Mouse (Mus musculus): ENCODE measurements at regions not wholly inside any gene's neighbourhood (a gene's known extent, or its start where the extent isn't known, plus 50 kb on each side); places are given as distances from the start of the nearest gene placed in this dataset.

DNA sequence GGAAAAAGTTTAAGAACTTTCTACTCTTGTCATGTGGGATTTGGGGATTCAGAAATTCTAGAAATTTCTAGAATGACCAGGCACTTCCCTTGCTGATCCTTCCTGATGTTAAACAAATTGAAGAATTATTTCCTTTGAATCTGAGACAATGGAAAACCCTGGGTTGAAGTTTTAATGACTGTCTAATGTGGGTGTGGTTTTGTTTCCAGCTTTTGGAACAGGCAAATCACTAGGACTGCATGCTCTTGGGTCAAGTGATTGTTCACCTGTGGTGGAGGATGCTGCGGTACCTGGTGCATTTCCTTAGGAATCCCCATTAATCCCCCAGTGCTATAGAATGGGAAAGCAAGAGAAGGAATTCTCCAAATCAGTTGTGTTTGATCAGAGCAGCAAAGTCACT is 184.8 kb downstream of the Slc30a10 start:
- Histone ChIP-seq H3K9me3 (no peaks in the 10 kb centered on the region), H3K4me1 (no peaks in the 10 kb centered on the region), H3K4me3 (no peak overlapping the region), H3K27ac (no peak overlapping the region), H3K36me3 (replicated peaks) (no peaks in the 10 kb centered on the region), H3K27me3 (ENCODE audit: poor library complexity, severe bottlenecking) (no peaks in the 10 kb centered on the region)
- DNase-seq (ENCODE audit: extremely low spot score, low spot score) = no peak
- WGBS = 86% methylated on average over 1 of the region's 1 CpGs

DNA sequence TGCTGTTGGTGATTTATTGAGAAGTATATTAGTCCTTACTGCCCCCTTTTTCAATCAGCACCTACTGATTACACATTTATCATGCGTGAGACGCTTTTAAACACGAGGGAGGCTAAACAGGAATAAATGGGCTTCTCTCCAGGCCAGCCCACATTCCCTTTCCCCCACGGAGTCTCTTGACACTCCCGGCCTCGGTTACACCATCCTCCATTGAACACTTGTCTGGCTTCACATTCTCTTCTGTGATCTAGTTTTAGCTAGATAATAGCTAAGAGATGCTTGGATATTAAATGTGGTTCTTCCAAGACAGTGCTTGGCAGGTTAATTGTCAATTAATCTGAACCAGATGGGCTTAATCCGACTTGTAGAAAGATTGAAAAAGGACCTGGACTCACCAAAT is 189.4 kb downstream of the Slc30a10 start:
- H3K27me3 ChIP-seq (ENCODE audit: poor library complexity, severe bottlenecking) = no peaks in the 10 kb centered on the region
- no peak for DNase-seq (ENCODE audit: extremely low spot score, low spot score)
- no peak overlapping the region for H3K4me3 ChIP-seq
- H3K4me1 ChIP-seq = 0 out of 2 replicates have a peak, but pooled peaks cover 7% of the 10 kb centered on the region
- no peak overlapping the region for H3K27ac ChIP-seq
- WGBS = 84% methylated on average over 7 of the region's 7 CpGs
- no peaks in the 10 kb centered on the region for H3K36me3 ChIP-seq (replicated peaks)
- no peaks in the 10 kb centered on the region for H3K9me3 ChIP-seq

DNA sequence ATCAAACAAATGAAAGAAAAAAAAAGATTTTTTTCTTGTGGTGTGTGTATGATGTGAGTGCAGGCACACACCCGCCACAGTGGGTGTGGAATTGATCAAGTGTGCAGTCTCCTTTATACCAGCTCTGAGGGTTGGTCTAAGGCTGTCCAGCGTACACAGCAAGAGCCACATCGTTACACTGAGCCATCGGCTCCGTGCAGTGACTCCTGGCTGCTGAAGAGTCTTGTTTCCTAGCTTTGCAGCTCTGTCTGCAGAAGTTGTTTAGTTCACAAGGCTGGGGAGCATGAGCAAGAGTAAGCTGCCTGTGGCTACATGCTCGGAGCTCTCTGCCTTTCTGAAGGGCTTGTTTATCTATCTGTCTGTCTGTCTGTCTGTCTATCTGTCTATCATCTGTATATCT is 193.5 kb downstream of the Slc30a10 start:
- no peak overlapping the region for H3K4me3 ChIP-seq
- H3K27me3 ChIP-seq (ENCODE audit: poor library complexity, severe bottlenecking) = no peaks in the 10 kb centered on the region
- no peaks in the 10 kb centered on the region for H3K9me3 ChIP-seq
- 93% methylated on average over 6 of the region's 6 CpGs for WGBS
- DNase-seq (ENCODE audit: extremely low spot score, low spot score) = no peak
- no peaks in the 10 kb centered on the region for H3K36me3 ChIP-seq (replicated peaks)
- H3K27ac ChIP-seq = no peak overlapping the region
- 0 out of 2 replicates have a peak, but pooled peaks cover 7% of the 10 kb centered on the region for H3K4me1 ChIP-seq

DNA sequence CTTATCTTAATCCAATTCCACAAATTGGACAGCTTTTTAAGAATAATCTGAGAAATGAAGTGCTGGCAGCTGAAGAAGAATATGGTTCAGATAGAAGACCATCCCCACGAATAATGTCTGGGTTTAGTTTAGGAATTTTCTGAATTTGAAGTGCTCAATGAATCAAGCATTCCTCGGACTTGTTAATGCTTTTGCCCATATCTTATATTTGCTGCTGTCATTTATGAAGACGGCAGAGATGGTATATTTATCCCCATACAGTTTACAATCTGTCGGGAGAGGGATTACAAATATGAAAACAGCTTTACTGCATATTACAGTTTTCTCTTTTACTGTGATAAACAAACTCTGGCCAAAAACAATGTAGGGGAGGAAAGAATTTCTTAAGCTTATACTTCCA is 194.3 kb downstream of the Slc30a10 start:
- DNase-seq (ENCODE audit: extremely low spot score, low spot score) = no peak
- no peaks in the 10 kb centered on the region for H3K36me3 ChIP-seq (replicated peaks)
- WGBS = 90% methylated on average over 4 of the region's 4 CpGs
- H3K4me1 ChIP-seq = 0 out of 2 replicates have a peak, but pooled peaks cover 7% of the 10 kb centered on the region
- no peaks in the 10 kb centered on the region for H3K9me3 ChIP-seq
- no peak overlapping the region for H3K27ac ChIP-seq
- no peak overlapping the region for H3K4me3 ChIP-seq
- H3K27me3 ChIP-seq (ENCODE audit: poor library complexity, severe bottlenecking) = no peaks in the 10 kb centered on the region

DNA sequence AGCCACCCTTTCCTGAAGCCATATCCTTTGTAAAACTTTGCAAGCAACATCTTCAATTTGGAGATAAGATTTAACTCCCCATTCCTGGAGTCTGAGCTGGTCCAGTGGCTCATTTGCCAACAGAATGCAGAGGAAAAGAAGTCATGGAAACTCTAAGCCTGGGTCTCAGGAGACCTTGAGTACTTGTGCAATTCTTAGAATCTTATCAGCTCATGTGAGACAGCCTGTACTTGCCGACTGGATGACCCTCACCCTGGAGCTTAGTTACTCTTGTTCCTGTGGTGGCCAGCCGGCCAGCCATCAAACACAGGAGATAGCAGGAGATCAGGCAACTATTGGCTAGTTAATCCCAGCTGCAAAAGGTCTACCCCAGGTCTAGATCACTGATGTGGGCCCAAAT is 196.3 kb downstream of the Slc30a10 start:
- H3K27ac ChIP-seq = no peak overlapping the region
- no peak for DNase-seq (ENCODE audit: extremely low spot score, low spot score)
- H3K36me3 ChIP-seq (replicated peaks) = no peaks in the 10 kb centered on the region
- 0 out of 2 replicates have a peak, but pooled peaks cover 6% of the 10 kb centered on the region for H3K4me1 ChIP-seq
- WGBS = 82% methylated on average over 2 of the region's 2 CpGs
- H3K4me3 ChIP-seq = no peak overlapping the region
- no peaks in the 10 kb centered on the region for H3K9me3 ChIP-seq
- H3K27me3 ChIP-seq (ENCODE audit: poor library complexity, severe bottlenecking) = no peaks in the 10 kb centered on the region

DNA sequence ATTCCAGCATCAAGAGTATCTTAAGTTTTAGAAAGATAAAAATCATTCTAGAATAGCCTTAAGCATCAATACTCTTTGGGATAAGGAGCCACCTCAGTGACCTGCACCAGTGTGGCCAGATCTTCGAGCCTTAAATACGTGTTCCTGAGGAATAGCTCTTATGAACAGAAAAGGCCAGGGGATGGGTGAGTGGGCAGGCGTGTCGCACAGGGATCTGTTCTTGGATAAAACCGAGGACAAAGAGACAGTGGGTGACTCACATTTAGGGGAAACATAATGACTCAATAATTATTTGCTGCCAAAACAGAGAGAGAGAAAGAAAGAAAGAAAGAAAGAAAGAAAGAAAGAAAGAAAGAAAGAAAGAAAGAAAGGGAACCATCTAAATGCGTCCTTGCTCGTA is 200.4 kb downstream of the Slc30a10 start:
- DNase-seq (ENCODE audit: extremely low spot score, low spot score) = no peak

DNA sequence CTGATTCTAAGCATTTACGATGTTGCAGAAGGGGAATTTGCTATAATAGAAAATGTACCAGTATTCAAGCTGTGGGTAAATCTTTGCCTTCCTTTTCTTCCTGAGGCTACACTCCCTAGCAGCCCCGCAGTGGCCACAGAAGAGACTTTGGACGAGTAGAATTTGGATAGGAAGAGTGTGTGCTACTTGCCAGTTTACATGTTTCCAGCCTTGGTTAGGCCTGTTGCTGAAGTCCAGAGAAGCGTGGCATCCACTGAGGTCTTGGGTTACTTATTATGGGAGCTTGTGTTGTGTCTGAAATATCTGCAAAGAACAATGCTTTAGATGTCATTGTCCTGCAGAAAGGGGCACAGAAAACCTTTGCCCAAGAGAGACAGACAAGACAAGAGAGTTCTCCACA is 200.8 kb downstream of the Slc30a10 start:
- H3K4me1 ChIP-seq = no peaks in the 10 kb centered on the region
- no peak overlapping the region for H3K4me3 ChIP-seq
- WGBS = 82% methylated on average over 4 of the region's 4 CpGs
- H3K36me3 ChIP-seq (replicated peaks) = no peaks in the 10 kb centered on the region
- no peaks in the 10 kb centered on the region for H3K9me3 ChIP-seq
- no peak overlapping the region for H3K27ac ChIP-seq
- H3K27me3 ChIP-seq (ENCODE audit: poor library complexity, severe bottlenecking) = no peaks in the 10 kb centered on the region
- DNase-seq (ENCODE audit: extremely low spot score, low spot score) = no peak

More for the DNA sequence above, 200.4 kb downstream of the Slc30a10 start:
- no peak overlapping the region for H3K4me3 ChIP-seq
- H3K4me1 ChIP-seq = no peaks in the 10 kb centered on the region
- H3K9me3 ChIP-seq = no peaks in the 10 kb centered on the region
- H3K27ac ChIP-seq = no peak overlapping the region
- 83% methylated on average over 7 of the region's 7 CpGs for WGBS
- H3K36me3 ChIP-seq (replicated peaks) = no peaks in the 10 kb centered on the region
- no peaks in the 10 kb centered on the region for H3K27me3 ChIP-seq (ENCODE audit: poor library complexity, severe bottlenecking)

DNA sequence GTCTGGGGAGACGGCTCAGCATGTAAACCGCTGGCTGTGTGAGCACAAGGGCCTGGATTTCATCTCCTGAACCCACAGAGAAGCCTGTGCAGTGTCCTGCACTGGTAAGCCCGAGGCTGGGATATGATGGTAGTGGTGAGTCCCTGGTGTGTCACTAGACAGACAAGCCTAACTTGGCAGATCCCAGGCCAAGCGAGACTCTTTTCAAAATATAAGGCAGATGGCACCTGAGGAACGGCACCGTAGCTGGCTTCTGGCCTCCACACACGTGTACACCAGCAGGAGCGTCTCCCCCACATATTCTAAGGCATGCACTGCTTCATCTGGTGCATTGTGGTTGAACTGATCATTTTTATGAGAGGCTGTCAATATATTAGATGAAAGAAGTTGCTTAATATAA is 202.6 kb downstream of the Slc30a10 start:
- Histone ChIP-seq H3K36me3 (replicated peaks) (no peaks in the 10 kb centered on the region), H3K9me3 (no peaks in the 10 kb centered on the region), H3K27me3 (ENCODE audit: poor library complexity, severe bottlenecking) (no peaks in the 10 kb centered on the region), H3K4me1 (no peaks in the 10 kb centered on the region), H3K4me3 (no peak overlapping the region), H3K27ac (no peak overlapping the region)
- DNase-seq (ENCODE audit: extremely low spot score, low spot score) = no peak
- 91% methylated on average over 8 of the region's 8 CpGs for WGBS

DNA sequence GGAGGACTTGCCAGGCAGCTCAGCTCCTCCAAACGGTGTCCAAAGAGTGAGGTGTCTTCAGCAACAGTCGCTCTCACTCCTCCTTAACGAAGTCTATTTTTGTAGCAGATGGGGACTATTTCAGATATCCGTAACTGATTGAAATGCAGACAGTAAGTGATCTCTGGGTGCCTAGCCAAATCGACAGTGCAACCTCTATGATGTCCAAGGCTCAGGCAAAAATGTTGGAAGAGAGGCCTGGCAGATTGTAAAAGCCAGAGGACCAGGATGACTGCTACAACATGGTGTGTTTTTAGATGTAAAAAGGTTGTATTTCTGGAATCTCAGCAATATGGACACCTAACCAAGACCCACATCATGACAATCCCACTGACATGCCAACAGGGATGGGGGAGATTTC is 204.8 kb downstream of the Slc30a10 start:
- Histone ChIP-seq H3K4me3 (no peak overlapping the region), H3K27ac (no peak overlapping the region), H3K9me3 (no peaks in the 10 kb centered on the region), H3K27me3 (ENCODE audit: poor library complexity, severe bottlenecking) (no peaks in the 10 kb centered on the region), H3K4me1 (no peaks in the 10 kb centered on the region), H3K36me3 (replicated peaks) (no peaks in the 10 kb centered on the region)
- 87% methylated on average over 5 of the region's 5 CpGs for WGBS
- no peak for DNase-seq (ENCODE audit: extremely low spot score, low spot score)

DNA sequence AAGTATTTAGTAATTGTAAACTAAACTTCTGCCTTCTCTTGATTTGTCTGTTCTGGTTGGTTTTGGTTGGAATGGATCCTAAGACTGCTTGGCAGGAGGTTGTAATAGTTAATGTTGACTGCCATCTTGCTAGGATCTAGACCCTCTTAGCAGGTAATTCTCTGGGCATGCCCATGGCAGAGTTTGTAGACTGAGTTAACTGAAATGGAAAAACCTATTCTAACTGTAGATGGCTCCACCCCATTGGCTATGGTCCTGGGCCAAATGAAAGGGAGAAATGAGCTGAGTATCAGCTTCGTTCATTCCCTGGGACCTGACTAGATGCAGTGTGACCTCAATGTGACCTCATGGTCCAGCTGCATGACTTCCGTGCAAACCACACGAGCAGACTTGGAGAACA is 207.7 kb downstream of the Slc30a10 start:
- 81% methylated on average over 3 of the region's 3 CpGs for WGBS
- DNase-seq (ENCODE audit: extremely low spot score, low spot score) = no peak

DNA sequence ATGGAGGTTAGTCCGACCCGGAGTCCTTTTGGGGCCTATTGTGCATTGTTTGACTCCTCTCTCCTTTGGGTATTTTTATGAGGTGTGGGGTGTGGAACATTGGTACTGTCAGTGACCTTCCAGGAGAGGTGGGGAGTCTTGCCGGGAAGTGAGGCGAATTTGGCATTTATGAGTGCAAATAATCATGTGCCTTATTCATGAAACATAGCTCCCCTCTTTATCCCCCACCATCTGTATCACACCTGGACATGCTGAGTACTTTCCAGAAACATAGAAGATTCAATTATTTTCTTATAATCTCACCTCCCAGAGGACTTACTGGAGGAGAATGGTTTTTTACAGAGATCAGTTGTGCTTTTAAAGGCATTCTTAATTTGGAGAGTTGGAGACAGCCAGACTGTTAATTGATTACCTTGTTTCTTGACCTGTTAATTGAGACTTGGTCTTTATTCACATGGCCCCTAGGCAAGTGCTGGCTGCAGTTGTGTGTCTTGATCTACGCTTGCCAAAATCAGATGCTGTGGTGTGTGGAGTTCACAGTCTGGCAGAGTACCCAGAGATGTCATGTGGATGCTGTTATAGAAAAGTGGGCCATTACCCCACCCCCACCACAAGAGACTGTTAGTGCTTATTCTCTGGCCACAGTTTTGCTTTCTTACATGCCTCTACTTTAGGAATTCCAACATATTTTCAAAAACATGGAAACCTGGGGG is 215.5 kb downstream of the Slc30a10 start:
- Histone ChIP-seq H3K36me3 (replicated peaks) (no peaks in the 10 kb centered on the region), H3K9me3 (no peaks in the 10 kb centered on the region), H3K4me3 (no peak overlapping the region), H3K27ac (no peak overlapping the region), H3K27me3 (ENCODE audit: poor library complexity, severe bottlenecking) (no peaks in the 10 kb centered on the region), H3K4me1 (peaks cover 14% of the 10 kb centered on the region; the same call in 1 of the 2 replicates)
- 88% methylated on average over 5 of the region's 5 CpGs for WGBS
- no peak for DNase-seq (ENCODE audit: extremely low spot score, low spot score)

More for the DNA sequence above, 207.7 kb downstream of the Slc30a10 start:
- no peaks in the 10 kb centered on the region for H3K9me3 ChIP-seq
- H3K36me3 ChIP-seq (replicated peaks) = no peaks in the 10 kb centered on the region
- no peaks in the 10 kb centered on the region for H3K4me1 ChIP-seq
- H3K4me3 ChIP-seq = no peak overlapping the region
- no peaks in the 10 kb centered on the region for H3K27me3 ChIP-seq (ENCODE audit: poor library complexity, severe bottlenecking)
- no peak overlapping the region for H3K27ac ChIP-seq

DNA sequence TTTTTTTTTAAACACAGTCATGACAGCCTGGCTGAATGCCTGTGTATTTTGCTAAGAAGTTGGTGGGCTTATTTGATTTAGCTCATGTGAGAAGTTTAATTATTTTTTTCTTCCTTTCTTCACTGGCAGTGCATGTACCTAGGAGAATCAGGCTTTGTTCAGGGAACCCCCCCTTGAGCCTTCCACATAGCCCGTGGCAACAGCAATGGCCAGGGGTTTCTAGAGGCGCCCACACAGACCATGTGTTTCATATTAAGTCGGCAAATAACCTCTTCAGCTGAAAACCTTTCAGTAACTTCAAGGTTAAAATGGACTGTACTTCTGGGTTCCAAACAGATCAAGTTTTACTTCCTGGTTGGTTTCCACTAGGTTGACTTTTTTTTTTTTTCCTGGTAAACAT is 218.3 kb downstream of the Slc30a10 start:
- Histone ChIP-seq H3K4me3 (no peak overlapping the region), H3K9me3 (no peaks in the 10 kb centered on the region), H3K36me3 (replicated peaks) (no peaks in the 10 kb centered on the region), H3K27me3 (ENCODE audit: poor library complexity, severe bottlenecking) (no peaks in the 10 kb centered on the region), H3K27ac (0 out of 2 replicates have a peak overlapping the region, but pooled peaks have one; percentile 9), H3K4me1 (peaks cover 14% of the 10 kb centered on the region; the same call in 1 of the 2 replicates)
- no peak for DNase-seq (ENCODE audit: extremely low spot score, low spot score)
- 60% methylated on average over 3 of the region's 3 CpGs for WGBS

DNA sequence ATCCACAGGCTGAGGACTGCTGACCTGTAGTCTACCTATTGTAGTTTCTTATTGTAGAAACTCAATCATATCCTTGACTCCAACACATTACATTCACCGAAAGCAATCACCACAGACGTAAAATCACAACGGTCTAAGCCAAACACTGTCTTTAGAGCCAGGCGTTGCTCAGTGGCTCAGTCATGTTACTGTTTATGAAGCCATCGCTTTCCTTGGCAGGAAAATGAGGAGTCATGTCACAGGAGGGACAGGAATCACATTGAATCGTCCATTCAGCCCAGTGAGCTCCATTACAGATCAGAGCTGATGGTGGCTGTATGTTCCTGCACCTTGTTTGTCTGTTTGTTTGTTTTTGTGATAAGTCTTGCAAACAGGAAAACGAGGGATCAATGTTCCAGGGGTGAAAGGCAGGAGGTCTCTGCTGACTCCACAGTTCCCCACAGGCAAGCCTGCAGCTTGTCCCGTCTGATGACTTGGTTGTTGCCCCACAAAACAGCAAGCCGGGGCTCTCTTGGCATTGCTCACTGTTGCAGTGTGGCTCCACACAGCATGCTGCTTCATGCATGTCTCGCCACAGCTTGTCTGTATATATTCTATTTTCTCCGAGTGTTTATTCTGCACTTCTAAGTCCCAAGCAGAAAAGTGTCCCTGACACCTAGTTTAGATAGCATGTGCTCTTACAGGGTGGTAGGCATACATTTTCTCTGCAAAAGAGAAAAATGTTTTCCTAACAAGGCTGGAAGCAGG is 221.2 kb downstream of the Slc30a10 start:
- H3K4me1 ChIP-seq = peaks cover 11% of the 10 kb centered on the region; the same call in 1 of the 2 replicates
- no peaks in the 10 kb centered on the region for H3K27me3 ChIP-seq (ENCODE audit: poor library complexity, severe bottlenecking)
- no peak for DNase-seq (ENCODE audit: extremely low spot score, low spot score)
- H3K27ac ChIP-seq = no peak overlapping the region
- H3K4me3 ChIP-seq = no peak overlapping the region
- H3K9me3 ChIP-seq = no peaks in the 10 kb centered on the region
- no peaks in the 10 kb centered on the region for H3K36me3 ChIP-seq (replicated peaks)
- WGBS = 88% methylated on average over 11 of the region's 11 CpGs

Measured in forebrain, embryonic 10.5 days (tissue).